In the genomic region with DNA sequence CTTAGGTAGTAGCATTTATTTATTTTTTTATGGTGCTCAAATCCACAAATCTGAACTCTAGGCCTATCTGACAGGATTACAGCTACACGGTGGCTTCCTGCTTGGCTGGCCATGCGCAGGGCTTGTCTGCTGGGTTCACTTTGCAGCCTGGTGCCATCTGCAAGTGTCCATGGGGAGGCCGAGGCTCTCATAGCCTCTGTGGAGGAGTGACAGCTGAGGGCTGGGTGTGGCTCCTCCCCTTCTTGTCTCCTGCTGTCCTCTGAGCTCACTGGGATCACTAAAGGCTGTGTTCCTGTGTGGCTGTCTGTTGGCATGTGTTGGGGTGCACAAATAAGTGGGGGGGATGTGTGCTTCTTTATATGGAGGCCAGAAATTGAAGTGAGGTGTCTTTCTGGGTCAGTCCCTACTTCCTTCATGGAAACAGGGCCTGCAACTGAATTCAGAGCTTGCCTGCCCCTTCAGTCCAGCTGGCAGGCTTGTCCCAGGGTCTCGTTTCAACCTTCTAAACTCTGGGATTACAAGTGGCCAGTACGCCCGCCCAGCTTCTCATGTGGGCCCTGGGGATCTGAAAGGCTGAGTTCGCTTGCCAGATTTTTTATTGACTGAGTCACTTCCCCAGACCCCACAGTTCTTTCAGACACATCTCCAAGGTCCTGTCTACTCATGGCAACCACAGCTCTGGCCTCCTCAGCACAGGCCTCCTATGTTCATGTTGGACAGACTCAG, we compare ENCODE assay signal across 8 mouse cellular contexts. TPM values are rescaled to one million over a fixed set of nuclear protein-coding genes. Genes with fewer than 3 reads are reported as not detected.
DNase-seq lines count a peak whose midpoint lies in the region; ATAC-seq and TF ChIP-seq lines count a peak whose summit lies in the region.

No protein-coding gene starts in this region.

- DNase-seq in forebrain, postnatal 0 days = no peak
- DNase-seq in NIH3T3 (ENCODE audit: low read depth) = peak; percentile 84
- no peak for DNase-seq in right cerebral cortex, adult 18-20 months
- DNase-seq in left cerebral cortex, adult 2 months (ENCODE audit: extremely low spot score in 1 of 2, low spot score in 2 of 2) = no peak

- TF ChIP-seq CTCF in forebrain, postnatal 0 days (IDR thresholded peaks at IDR 0.05; ENCODE audit: low read depth) = no peak
- TF ChIP-seq CTCF in left cerebral cortex, adult 2 months (IDR thresholded peaks at IDR 0.05) = no peak

- no peak overlapping the region for H3K4me2 ChIP-seq in forebrain, embryonic 13.5 days
- no peak overlapping the region for H3K4me2 ChIP-seq in forebrain, postnatal 0 days (ENCODE audit: low read depth)
- no peak overlapping the region for H3K4me2 ChIP-seq in heart, embryonic 11.5 days
- H3K4me2 ChIP-seq in limb, embryonic 15.5 days = no peak overlapping the region

- intact Hi-C loops in left cerebral cortex, adult 2 months (cut with DNase I) = no loop called here

- no peaks in the 10 kb centered on the region for H3K9me3 ChIP-seq in forebrain, embryonic 13.5 days (replicated peaks)
- H3K9me3 ChIP-seq in forebrain, postnatal 0 days (ENCODE audit: low read length) = no peaks in the 10 kb centered on the region
- H3K9me3 ChIP-seq in heart, embryonic 11.5 days (replicated peaks; ENCODE audit: control insufficient read depth, low read length) = no peaks in the 10 kb centered on the region
- no peaks in the 10 kb centered on the region for H3K9me3 ChIP-seq in limb, embryonic 15.5 days

- ATAC-seq in forebrain, embryonic 13.5 days = no peak
- no peak for ATAC-seq in forebrain, postnatal 0 days
- no peak for ATAC-seq in heart, embryonic 11.5 days (replicated peaks; ENCODE audit: insufficient number of reproducible peaks, low FRiP score, low TSS enrichment)
- no peak for ATAC-seq in limb, embryonic 15.5 days (ENCODE audit: insufficient number of reproducible peaks, low FRiP score, low TSS enrichment, low read depth)
- ATAC-seq in erythroblast, adult 5-6 weeks (replicated peaks; ENCODE audit: low FRiP score, poor library complexity, severe bottlenecking) = no peak

- 54% methylated on average over 7 of the region's 7 CpGs for WGBS in forebrain, embryonic 13.5 days
- 49% methylated on average over 7 of the region's 7 CpGs for WGBS in forebrain, postnatal 0 days
- 43% methylated on average over 7 of the region's 7 CpGs for WGBS in heart, embryonic 11.5 days (ENCODE audit: insufficient replicate concordance)
- WGBS in limb, embryonic 15.5 days = 33% methylated on average over 7 of the region's 7 CpGs

- H3K27ac ChIP-seq in forebrain, embryonic 13.5 days = peak overlapping the region; percentile 5; the same call in 1 of the 2 replicates
- no peak overlapping the region for H3K27ac ChIP-seq in forebrain, postnatal 0 days (ENCODE audit: low read depth, low read length)
- peak overlapping the region; percentile 1; the same call in 1 of the 2 replicates for H3K27ac ChIP-seq in heart, embryonic 11.5 days (ENCODE audit: low read depth, low read length)
- peak overlapping the region; percentile 64 for H3K27ac ChIP-seq in limb, embryonic 15.5 days
- H3K27ac ChIP-seq in left cerebral cortex, adult 2 months = no peak overlapping the region

- H3K36me3 ChIP-seq in forebrain, embryonic 13.5 days (ENCODE audit: poor library complexity, severe bottlenecking) = no peaks in the 10 kb centered on the region
- no peaks in the 10 kb centered on the region for H3K36me3 ChIP-seq in forebrain, postnatal 0 days (ENCODE audit: insufficient read depth)
- no peaks in the 10 kb centered on the region for H3K36me3 ChIP-seq in heart, embryonic 11.5 days (ENCODE audit: control insufficient read depth, insufficient read depth, low read length)
- H3K36me3 ChIP-seq in limb, embryonic 15.5 days = no peaks in the 10 kb centered on the region

- H3K4me1 ChIP-seq in forebrain, embryonic 13.5 days = peaks cover 38% of the 10 kb centered on the region
- H3K4me1 ChIP-seq in forebrain, postnatal 0 days (ENCODE audit: insufficient read depth) = 0 out of 2 replicates have a peak, but pooled peaks cover 5% of the 10 kb centered on the region
- H3K4me1 ChIP-seq in heart, embryonic 11.5 days (ENCODE audit: control insufficient read depth, insufficient read depth, low read length) = peaks cover 50% of the 10 kb centered on the region
- peaks cover 44% of the 10 kb centered on the region for H3K4me1 ChIP-seq in limb, embryonic 15.5 days

- H3K9ac ChIP-seq in forebrain, embryonic 13.5 days = no peak overlapping the region
- no peak overlapping the region for H3K9ac ChIP-seq in forebrain, postnatal 0 days
- H3K9ac ChIP-seq in heart, embryonic 11.5 days (ENCODE audit: low read depth, low read length) = no peak overlapping the region
- H3K9ac ChIP-seq in limb, embryonic 15.5 days = no peak overlapping the region

- no peak overlapping the region for H3K4me3 ChIP-seq in forebrain, embryonic 13.5 days
- H3K4me3 ChIP-seq in forebrain, postnatal 0 days (ENCODE audit: low read depth, low read length) = no peak overlapping the region
- no peak overlapping the region for H3K4me3 ChIP-seq in heart, embryonic 11.5 days (ENCODE audit: low read depth, low read length)
- H3K4me3 ChIP-seq in limb, embryonic 15.5 days = no peak overlapping the region
- no peak overlapping the region for H3K4me3 ChIP-seq in left cerebral cortex, adult 2 months

- no peaks in the 10 kb centered on the region for H3K27me3 ChIP-seq in forebrain, embryonic 13.5 days
- H3K27me3 ChIP-seq in forebrain, postnatal 0 days (ENCODE audit: insufficient read depth, low read length) = no peaks in the 10 kb centered on the region
- H3K27me3 ChIP-seq in heart, embryonic 11.5 days (ENCODE audit: control insufficient read depth, insufficient read depth, low read length) = no peaks in the 10 kb centered on the region
- no peaks in the 10 kb centered on the region for H3K27me3 ChIP-seq in limb, embryonic 15.5 days

RNA-seq across cellular contexts. Expression of gene Gse1, which starts 12.7 kb away (rescaled TPM):
- 24.0 and 24.9 TPM in 2 replicates for polyA plus RNA-seq in forebrain, embryonic 13.5 days (2015; fragmentation: Nextera tagmentation; extraction: Ambion mirVana)
- total RNA-seq in forebrain, postnatal 0 days (2014; rRNA removed) = 24.2 and 48.2 TPM in 2 replicates
- polyA plus RNA-seq in forebrain, postnatal 0 days (2015; fragmentation: Nextera tagmentation; extraction: Ambion mirVana) = 10.5 and 15.9 TPM in 2 replicates
- 12.8 and 12.9 TPM in 2 replicates for polyA plus RNA-seq in heart, embryonic 11.5 days (2014; fragmentation: Nextera tagmentation; extraction: Ambion mirVana)
- 6.8 and 7.3 TPM in 2 replicates for polyA plus RNA-seq in limb, embryonic 15.5 days (2015; fragmentation: Nextera tagmentation; extraction: Ambion mirVana)
- total RNA-seq in erythroblast, adult 5-6 weeks (2015; ENCODE audit: low replicate concordance) = 23.2 and 30.0 TPM in 2 replicates
- total RNA-seq in erythroblast, adult 5-6 weeks (2017; ENCODE audit: low replicate concordance) = 37.8 and 38.3 TPM in 2 replicates
- 100 to 1,000 TPM in 1 of 2 experiments, 10 to 100 TPM in 1; 77.7 to 105 TPM for total RNA-seq in left cerebral cortex, adult 2 months (2021)

RNA-seq across cellular contexts. Expression of gene Fam92b, which starts 38.3 kb away (rescaled TPM):
- 1.4 and 1.9 TPM in 2 replicates for polyA plus RNA-seq in forebrain, embryonic 13.5 days (2015; fragmentation: Nextera tagmentation; extraction: Ambion mirVana)
- total RNA-seq in forebrain, postnatal 0 days (2014; rRNA removed) = 1.2 and 2.1 TPM in 2 replicates
- 1.1 and 1.6 TPM in 2 replicates for polyA plus RNA-seq in forebrain, postnatal 0 days (2015; fragmentation: Nextera tagmentation; extraction: Ambion mirVana)
- polyA plus RNA-seq in heart, embryonic 11.5 days (2014; fragmentation: Nextera tagmentation; extraction: Ambion mirVana) = 0.41 TPM in 1 of 2 replicates, not detected in the other
- not detected in 2 replicates for polyA plus RNA-seq in limb, embryonic 15.5 days (2015; fragmentation: Nextera tagmentation; extraction: Ambion mirVana)
- total RNA-seq in erythroblast, adult 5-6 weeks (2015; ENCODE audit: low replicate concordance) = not detected in 2 replicates
- total RNA-seq in erythroblast, adult 5-6 weeks (2017; ENCODE audit: low replicate concordance) = not detected in 2 replicates
- 1 to 10 TPM in 1 of 2 experiments, under 1 TPM in 1; 0.68 to 1.0 TPM for total RNA-seq in left cerebral cortex, adult 2 months (2021)

Comparison
In these comparisons a context has a peak if more than half of its experiments do, and no peak if none do; other contexts are left out.
1. H3K27ac ChIP-seq: peak in forebrain, embryonic 13.5 days (single experiment), heart, embryonic 11.5 days (single experiment) and limb, embryonic 15.5 days (single experiment); none in forebrain, postnatal 0 days (single experiment) and left cerebral cortex, adult 2 months (single experiment).